Mouse (Mus musculus) liver, embryonic 14.5 days (tissue): ENCODE measurements around the gene Fbxl12.

Experiments used
- CTCF ChIP-seq: IDR thresholded peaks from 2 replicates; pipeline ENCODE4 v1.5.1; 2016; ENCODE audit warnings: antibody characterized with exemption, low read depth, control low read depth
- EP300 ChIP-seq: IDR thresholded peaks from 2 replicates; pipeline ENCODE4 v1.6.1; 2016; ENCODE audit warnings: antibody characterized with exemption, low read depth

DNA sequence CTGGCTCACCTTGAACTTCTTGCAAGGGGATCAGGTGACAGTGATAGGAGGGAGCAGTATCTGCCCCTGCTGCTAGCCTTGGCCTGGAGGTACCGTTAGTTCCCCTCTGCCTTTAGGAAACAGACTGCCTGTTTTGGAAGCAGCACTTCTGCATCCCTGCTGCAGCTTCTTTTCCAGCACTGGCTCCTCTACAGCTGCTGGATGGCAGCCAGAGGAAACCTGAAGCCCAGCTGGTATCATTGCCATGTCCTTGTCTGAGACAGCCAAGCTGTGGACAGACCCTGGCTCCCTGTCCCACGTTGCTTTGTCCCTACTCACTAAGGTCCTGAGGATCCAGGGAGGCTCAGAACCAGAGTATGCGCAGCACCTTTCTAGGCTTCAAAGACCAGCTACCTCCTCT lies 13.0 kb upstream of the Fbxl12 start:
- TF ChIP-seq CTCF (no peak), EP300 (no peak)
